Mouse (Mus musculus) embryo, embryonic 10 days (tissue): ENCODE data around the gene Brk1.
A peak's percentile ranks its signal among the peaks of the same experiment; 100 is the strongest.

ENCODE experiments used
- DNase-seq: peaks from one replicate; pipeline ENCODE4 v3.0.0-alpha.2; 2015; ENCODE audit warnings: low spot score

The Brk1 gene

DNA sequence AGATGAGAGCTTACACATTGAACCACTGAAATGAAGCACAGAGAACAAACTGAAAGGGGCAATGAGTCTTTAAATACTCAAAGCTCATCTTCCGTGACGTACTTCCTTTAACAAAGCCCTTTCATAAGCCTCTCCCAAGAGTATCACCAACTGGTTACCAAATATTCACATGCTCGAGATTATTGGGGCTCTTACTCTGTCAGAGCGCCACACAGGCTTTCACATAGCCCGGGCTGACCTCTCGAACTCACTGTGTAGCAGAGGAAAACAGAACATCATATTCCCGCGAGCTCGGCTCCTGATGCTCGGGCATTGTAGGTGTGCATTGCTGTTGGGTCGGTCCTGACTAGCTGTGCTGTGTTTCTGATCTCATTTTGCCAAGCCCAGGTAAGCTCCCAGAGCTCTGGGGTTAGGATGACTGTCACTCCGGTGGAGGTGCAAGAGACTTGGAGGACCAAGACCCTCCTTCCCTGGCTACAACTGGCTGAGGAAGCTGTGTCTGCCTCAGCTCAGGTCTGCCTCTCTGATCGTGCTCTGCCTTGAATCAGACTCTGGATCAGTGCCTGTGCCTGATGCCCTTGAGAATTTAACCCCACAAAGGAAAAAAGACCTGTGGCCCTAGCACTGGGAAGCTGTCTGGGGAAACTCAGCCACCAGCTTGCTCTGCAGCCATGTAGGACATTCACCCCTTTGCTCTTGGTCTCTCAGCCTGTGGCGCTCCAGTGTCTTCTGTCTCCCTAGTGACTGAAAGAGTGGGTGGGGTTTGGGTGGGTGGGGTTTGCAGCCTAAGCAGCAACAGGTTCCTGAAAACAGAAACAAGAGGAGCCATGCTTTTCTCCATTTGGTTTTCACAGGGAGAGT is 56.1 kb downstream of the Brk1 start:
- no peak for DNase-seq

GRCm38 (mm10) chr6:113661353-113662241 is 57.0 kb downstream of the Brk1 start:
- peak; percentile 21 for DNase-seq

- DNase-seq: no peak
Measured at GRCm38 (mm10) chr6:113662964-113663700, 58.6 kb downstream of the Brk1 start.

GRCm38 (mm10) chr6:113664305-113664704 is 59.7 kb downstream of the Brk1 start:
- no peak for DNase-seq
